Mouse (Mus musculus) lung, embryonic 15.5 days (tissue): ENCODE data around the gene Ccl12. TPM values are rescaled to one million over a fixed set of nuclear protein-coding genes. Genes with fewer than 3 reads are reported as not detected.
A peak's percentile ranks its signal among the peaks of the same experiment; 100 is the strongest.

Experiments
- ATAC-seq: fragments of 200-750 bp; cut with Nextera tagmentation; 2 replicates; pipeline ENCODE4 v1.8.0; 2017; ENCODE audit warnings: moderate number of reproducible peaks, borderline replicate concordance; ENCODE audit not compliant: low FRiP score, low TSS enrichment; ENCODE audit errors: extremely low read depth
- H3K27ac ChIP-seq: fragments of 300-500 bp; sonication (generic); 2 replicates; pipeline ENCODE4 v1.5.1; 2015; ENCODE audit warnings: moderate library complexity, mild to moderate bottlenecking, inconsistent platforms
- H3K27me3 ChIP-seq: fragments of 300-500 bp; sonication (generic); 2 replicates; pipeline ENCODE4 v1.6.1; 2015; ENCODE audit warnings: inconsistent platforms
- H3K36me3 ChIP-seq: fragments of 300-500 bp; sonication (generic); 2 replicates; pipeline ENCODE4 v1.6.1; 2015; ENCODE audit warnings: inconsistent platforms
- H3K4me1 ChIP-seq: fragments of 300-500 bp; sonication (generic); 2 replicates; pipeline ENCODE4 v1.6.1; 2015; ENCODE audit warnings: inconsistent platforms
- H3K4me2 ChIP-seq: fragments of 300-500 bp; sonication (generic); 2 replicates; pipeline ENCODE4 v1.6.1; 2015; ENCODE audit warnings: inconsistent platforms, mild to moderate bottlenecking, moderate library complexity
- H3K4me3 ChIP-seq: fragments of 300-500 bp; sonication (generic); 2 replicates; pipeline ENCODE4 v1.5.1; 2015; ENCODE audit warnings: mild to moderate bottlenecking, inconsistent platforms
- H3K9ac ChIP-seq: fragments of 300-500 bp; sonication (generic); 2 replicates; pipeline ENCODE4 v1.6.1; 2015; ENCODE audit warnings: inconsistent platforms
- H3K9me3 ChIP-seq: fragments of 300-500 bp; sonication (generic); 2 replicates; pipeline ENCODE4 v1.6.1; 2016; ENCODE audit warnings: inconsistent platforms
- WGBS: fragments of 180-500 bp; shearing (Covaris S2); methylation state at CpG from one replicate; pipeline ENCODE4 v1.1.7; 2015; 5-methylcytosine and 5-hydroxymethylcytosine counted together
- polyA plus RNA-seq: library from polyadenylated mRNA; unstranded; fragments of >200 nt; fragmentation: Nextera tagmentation; extraction: Ambion mirVana; gene quantifications from 2 replicates; pipeline ENCODE4 v1.2.1, GENCODE M21; 2015

The Ccl12 gene
- polyA plus RNA-seq, 1 experiment from 2014 or later, result 5.8 TPM

DNA sequence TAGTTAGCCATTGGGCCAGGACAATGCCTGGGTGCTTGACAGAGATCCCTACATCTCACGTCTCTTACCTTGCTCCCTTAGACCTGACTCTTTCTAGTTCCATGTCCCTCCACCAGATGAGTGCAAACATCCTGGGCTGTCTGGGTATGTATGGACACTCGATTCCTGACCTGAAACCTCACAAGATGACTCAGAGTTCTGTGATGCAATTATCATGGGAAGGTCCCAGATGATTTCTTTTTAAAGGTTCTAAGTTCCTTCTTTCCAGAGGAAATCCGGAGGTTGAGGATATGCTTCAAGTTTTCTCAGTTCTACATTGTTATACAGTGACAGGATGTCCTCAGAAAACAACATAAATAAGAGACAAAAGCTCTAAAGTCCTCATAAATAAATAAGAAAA is 20.8 kb upstream of the Ccl12 start:
- Histone ChIP-seq H3K4me2 (no peak overlapping the region), H3K9me3 (no peaks in the 10 kb centered on the region), H3K36me3 (no peaks in the 10 kb centered on the region), H3K4me3 (no peak overlapping the region), H3K27me3 (no peaks in the 10 kb centered on the region), H3K4me1 (no peaks in the 10 kb centered on the region), H3K9ac (no peak overlapping the region), H3K27ac (no peak overlapping the region)
- ATAC-seq, result no peak
- WGBS, result 61% methylated on average over 3 of the region's 3 CpGs

DNA sequence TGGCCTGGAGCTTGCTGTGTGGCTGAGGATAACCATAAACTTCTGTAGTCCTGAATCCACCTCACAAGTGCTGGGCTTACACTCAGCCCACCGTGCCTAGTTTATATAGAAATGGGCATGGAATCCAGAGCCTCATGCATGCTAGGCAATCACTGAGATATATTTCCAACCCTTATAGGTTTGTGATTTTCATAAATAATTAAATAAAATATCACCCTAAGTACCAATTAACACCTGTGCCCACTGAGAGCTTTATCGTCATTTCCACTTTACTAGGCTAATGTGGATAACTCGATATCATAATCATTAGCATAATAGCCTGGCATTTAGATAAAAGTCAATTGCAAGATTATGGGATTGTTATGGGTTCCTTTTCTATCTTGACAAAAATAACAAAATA is 17.3 kb upstream of the Ccl12 start:
- Histone ChIP-seq H3K4me2 (no peak overlapping the region), H3K36me3 (no peaks in the 10 kb centered on the region), H3K27me3 (no peaks in the 10 kb centered on the region), H3K27ac (no peak overlapping the region), H3K4me3 (no peak overlapping the region), H3K4me1 (no peaks in the 10 kb centered on the region), H3K9me3 (no peaks in the 10 kb centered on the region), H3K9ac (no peak overlapping the region)
- WGBS, result 91% methylated on average over 3 of the region's 3 CpGs
- no peak for ATAC-seq

DNA sequence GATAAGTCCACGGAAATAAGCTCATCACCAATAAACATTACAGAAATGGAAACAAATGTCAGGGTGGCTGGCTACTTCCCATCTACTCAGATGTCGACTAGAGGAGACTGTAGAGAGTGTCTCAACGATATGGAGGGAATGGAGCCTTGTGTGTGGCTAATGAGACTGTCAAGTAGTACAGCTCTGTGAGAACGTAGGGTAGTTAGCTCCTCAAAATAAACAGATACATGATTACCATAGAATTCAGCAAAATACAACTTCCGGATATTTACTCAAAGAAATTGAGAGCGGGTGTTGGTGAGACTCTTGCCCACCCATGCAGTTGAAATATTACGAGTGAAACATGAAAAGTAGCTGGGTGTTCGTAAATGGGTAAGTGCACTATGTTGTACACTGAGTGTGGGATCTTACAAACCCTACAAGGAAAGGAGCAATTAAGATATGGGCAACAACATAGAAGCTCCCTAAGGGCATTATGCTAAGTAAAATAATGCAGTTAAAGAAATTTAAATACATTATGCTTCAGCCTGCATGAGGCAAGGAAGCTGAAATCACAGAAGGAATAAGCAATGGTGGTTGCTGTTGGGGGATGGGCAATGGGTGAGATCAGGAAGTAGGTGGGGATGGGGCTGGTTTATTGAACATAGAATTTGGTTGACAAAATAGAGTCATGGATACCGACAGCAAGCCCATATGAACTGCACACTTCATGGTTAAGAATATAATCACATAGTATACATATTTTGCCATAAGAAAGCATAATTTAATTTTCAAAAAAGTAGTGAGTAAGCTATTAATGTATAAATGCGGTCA is 1.9 kb upstream of the Ccl12 start:
- Histone ChIP-seq H3K4me2 (no peak overlapping the region), H3K9ac (no peak overlapping the region), H3K36me3 (no peaks in the 10 kb centered on the region), H3K27me3 (no peaks in the 10 kb centered on the region), H3K9me3 (no peaks in the 10 kb centered on the region), H3K4me3 (no peak overlapping the region), H3K4me1 (no peaks in the 10 kb centered on the region), H3K27ac (peak overlapping the region; percentile 60)
- WGBS, result 46% methylated on average over 10 of the region's 10 CpGs
- ATAC-seq, result peak; percentile 96

DNA sequence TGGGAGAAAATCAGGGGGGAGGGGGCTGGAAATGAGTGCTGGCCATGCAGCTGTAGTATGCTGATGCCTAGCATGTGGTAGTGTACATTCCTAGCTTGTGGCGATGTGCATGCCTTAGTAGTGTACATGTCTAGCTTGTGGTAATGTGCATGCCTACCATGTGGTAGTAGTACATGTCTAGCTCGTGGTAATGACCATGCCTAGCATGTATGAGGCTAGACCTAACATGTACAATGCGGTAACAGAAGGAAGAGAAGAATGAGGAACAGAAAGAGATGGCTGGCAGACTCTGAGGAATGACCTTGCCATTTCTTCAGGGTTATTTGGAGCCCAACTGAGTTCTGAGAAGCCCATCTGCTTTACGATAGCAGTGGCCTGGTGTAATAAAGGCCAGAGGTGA is 558 bp upstream of the Ccl12 start:
- no peak for ATAC-seq
- Histone ChIP-seq H3K27me3 (no peaks in the 10 kb centered on the region), H3K4me1 (no peaks in the 10 kb centered on the region), H3K27ac (no peak overlapping the region; the same call in 1 of the 2 replicates), H3K4me3 (no peak overlapping the region), H3K4me2 (no peak overlapping the region), H3K9me3 (no peaks in the 10 kb centered on the region), H3K9ac (no peak overlapping the region), H3K36me3 (no peaks in the 10 kb centered on the region)
- WGBS, result 84% methylated on average over 4 of the region's 4 CpGs

DNA sequence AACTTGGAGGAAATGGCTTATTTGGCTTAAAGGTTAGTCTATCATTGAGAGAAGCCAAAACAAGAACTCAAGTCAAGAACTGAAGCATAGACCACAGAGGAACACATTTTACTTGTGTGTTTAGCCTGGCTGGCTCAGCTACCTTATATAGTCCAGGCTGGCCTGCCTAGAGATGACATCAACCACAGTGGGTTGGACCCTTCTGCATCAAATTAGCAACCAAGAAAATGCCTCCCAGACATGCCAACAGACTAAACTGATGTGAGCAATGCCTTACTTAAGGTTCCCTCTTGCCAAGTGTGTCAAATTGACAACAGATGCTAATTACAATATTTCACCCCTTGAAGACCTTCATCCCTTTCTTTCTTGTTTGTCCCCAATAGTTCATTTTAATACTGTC is 8.0 kb downstream of the Ccl12 start:
- no peak for ATAC-seq
- Histone ChIP-seq H3K9ac (no peak overlapping the region), H3K4me1 (no peaks in the 10 kb centered on the region), H3K4me3 (no peak overlapping the region), H3K9me3 (no peaks in the 10 kb centered on the region), H3K27ac (no peak overlapping the region), H3K36me3 (no peaks in the 10 kb centered on the region), H3K4me2 (no peak overlapping the region), H3K27me3 (no peaks in the 10 kb centered on the region)

DNA sequence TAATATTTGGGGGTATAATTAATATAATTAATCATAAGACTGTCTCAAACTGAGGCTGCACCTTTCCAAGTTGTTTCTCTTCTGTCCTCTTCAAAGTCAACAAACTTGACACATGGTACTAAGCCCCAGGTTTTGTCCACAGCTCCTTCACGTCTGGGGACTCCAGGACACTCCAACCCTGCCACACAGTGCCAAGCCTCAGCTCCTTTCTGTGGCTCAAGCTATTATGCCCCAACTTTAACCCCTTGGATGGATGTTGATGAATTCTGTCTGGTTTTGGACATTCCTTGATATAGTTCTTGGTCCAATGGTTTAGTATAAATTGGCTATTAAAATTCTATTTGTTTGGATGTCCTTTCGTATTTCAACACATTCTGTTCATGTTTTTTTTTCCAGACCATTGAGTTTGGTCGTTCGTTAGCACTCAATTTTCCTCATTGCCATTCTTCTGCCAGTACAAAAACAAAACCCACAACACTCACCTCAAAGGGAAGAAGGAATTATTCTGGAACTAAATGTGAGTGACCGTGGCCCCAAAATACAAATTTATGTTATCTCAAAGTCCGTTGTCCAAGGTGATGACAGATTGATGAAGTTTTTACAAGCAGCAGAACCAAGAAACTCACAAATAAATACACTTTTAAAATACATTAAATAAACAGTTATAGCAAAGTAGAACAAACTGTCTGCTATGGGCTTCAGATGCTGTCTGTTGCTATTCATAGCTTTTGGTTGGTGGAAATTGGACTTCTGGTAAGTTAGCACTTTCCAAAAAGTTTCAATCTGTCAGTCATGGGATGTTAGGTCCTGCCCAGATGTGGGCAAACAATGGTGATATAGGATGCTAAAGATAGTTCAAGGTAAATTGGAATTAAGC is 9.0 kb downstream of the Ccl12 start:
- no peak overlapping the region for H3K4me3 ChIP-seq
- peak overlapping the region; percentile 61; the same call in 1 of the 2 replicates for H3K27ac ChIP-seq
- H3K36me3 ChIP-seq, result no peaks in the 10 kb centered on the region
- no peaks in the 10 kb centered on the region for H3K4me1 ChIP-seq
- ATAC-seq, result peak; percentile 69
- WGBS, result 28% methylated on average over 6 of the region's 6 CpGs
- H3K9me3 ChIP-seq, result no peaks in the 10 kb centered on the region
- H3K9ac ChIP-seq, result no peak overlapping the region
- H3K4me2 ChIP-seq, result no peak overlapping the region
- no peaks in the 10 kb centered on the region for H3K27me3 ChIP-seq

DNA sequence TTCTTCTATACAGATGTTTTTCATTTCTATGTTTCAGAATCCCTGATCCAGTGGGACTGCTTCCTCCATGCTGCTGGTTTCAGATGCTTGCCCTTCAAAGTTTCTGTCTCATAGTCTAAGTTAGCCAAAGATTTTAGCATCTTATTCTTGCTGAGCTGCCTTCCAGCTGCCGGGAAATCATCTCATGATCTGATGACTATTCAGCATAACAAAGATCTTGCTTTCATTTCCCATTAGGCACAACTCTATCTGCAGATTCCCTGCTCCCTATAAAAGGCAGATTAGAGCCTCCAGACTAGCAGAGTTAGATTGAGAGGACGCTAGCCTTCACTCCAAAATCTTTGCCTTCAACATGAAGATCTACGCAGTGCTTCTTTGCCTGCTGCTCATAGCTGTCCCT is 13.2 kb downstream of the Ccl12 start, which contains the start of gene Ccl8:
Ccl8 (plus strand) TSS at position 301 of the 400 bp plus-strand sequence.
- no peaks in the 10 kb centered on the region for H3K36me3 ChIP-seq
- ATAC-seq, result no peak
- H3K4me2 ChIP-seq, result no peak within 1 kb of the TSS
- no peaks in the 10 kb centered on the region for H3K4me1 ChIP-seq
- H3K9ac ChIP-seq, result no peak within 1 kb of the TSS
- no peaks in the 10 kb centered on the region for H3K9me3 ChIP-seq
- H3K27ac ChIP-seq, result no peak within 1 kb of the TSS
- no peaks in the 10 kb centered on the region for H3K27me3 ChIP-seq
- 77% methylated on average over 3 of the region's 3 CpGs for WGBS
- no peak within 1 kb of the TSS for H3K4me3 ChIP-seq

DNA sequence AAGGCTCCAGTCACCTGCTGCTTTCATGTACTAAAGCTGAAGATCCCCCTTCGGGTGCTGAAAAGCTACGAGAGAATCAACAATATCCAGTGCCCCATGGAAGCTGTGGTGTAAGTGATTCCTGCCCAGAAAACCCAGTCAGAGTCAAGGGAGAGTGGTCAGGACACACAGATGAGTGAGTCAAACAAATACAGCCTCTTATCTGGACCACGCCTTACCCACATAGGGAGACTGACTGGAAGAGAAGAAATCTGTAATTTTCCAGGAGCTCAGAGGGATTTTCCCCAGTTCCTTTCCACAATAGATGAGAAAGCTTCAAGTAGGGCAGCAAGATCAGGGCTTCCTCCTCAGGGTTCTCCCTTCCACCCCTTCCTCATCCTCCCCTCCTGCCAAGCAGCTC is 14.4 kb downstream of the Ccl12 start:
- Histone ChIP-seq H3K36me3 (no peaks in the 10 kb centered on the region), H3K4me2 (no peak overlapping the region), H3K27ac (no peak overlapping the region), H3K4me3 (no peak overlapping the region), H3K9ac (no peak overlapping the region), H3K9me3 (no peaks in the 10 kb centered on the region), H3K4me1 (no peaks in the 10 kb centered on the region), H3K27me3 (no peaks in the 10 kb centered on the region)
- WGBS, result 87% methylated on average over 3 of the region's 3 CpGs
- no peak for ATAC-seq

DNA sequence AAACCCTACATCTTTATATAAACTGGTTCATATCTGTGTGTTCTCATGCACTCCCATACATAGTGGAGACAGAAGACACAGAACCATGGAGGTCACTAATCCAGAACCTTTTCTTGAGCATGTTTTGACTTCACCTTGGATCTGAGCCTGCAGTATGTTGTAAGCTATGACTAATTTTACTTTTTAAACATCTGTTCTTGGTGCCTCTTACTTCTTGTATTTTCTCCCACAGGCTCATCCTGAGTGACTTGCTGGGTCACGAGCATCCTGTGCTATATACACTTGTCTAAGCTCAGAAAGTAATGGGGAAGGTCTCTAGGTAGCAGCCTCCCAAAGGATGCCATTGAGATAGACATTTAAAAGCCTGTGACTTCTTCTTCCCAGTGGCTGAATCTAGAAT is 31.3 kb downstream of the Ccl12 start:
- Histone ChIP-seq H3K4me1 (no peaks in the 10 kb centered on the region), H3K27me3 (no peaks in the 10 kb centered on the region), H3K9me3 (no peaks in the 10 kb centered on the region), H3K27ac (no peak overlapping the region), H3K4me3 (no peak overlapping the region), H3K9ac (no peak overlapping the region), H3K36me3 (no peaks in the 10 kb centered on the region), H3K4me2 (no peak overlapping the region)
- 63% methylated on average over 1 of the region's 1 CpGs for WGBS
- ATAC-seq, result no peak

DNA sequence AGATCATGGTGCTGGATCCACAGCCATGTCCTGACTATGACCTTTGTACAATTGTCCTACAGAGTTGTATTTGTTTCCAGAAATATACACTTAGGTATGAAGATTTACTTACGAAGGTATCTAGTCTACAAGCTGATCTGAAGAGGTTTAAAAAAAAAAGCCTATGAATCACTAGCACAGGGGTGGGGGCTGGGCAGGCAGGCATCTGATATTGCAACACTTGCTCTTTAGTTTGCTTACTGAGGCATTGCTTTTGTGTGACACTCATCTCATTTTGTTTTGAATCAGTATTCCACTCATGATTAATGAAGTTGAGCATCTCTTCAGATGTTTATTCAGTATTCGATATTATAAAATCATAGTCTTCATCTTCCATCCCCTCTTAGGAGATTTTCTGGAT is 34.6 kb downstream of the Ccl12 start:
- no peak overlapping the region for H3K4me2 ChIP-seq
- H3K4me3 ChIP-seq, result no peak overlapping the region
- no peak for ATAC-seq
- peaks cover 20% of the 10 kb centered on the region for H3K4me1 ChIP-seq
- H3K27ac ChIP-seq, result no peak overlapping the region
- H3K9me3 ChIP-seq, result no peaks in the 10 kb centered on the region
- no peak overlapping the region for H3K9ac ChIP-seq
- 85% methylated on average over 2 of the region's 2 CpGs for WGBS
- H3K27me3 ChIP-seq, result no peaks in the 10 kb centered on the region
- H3K36me3 ChIP-seq, result no peaks in the 10 kb centered on the region

DNA sequence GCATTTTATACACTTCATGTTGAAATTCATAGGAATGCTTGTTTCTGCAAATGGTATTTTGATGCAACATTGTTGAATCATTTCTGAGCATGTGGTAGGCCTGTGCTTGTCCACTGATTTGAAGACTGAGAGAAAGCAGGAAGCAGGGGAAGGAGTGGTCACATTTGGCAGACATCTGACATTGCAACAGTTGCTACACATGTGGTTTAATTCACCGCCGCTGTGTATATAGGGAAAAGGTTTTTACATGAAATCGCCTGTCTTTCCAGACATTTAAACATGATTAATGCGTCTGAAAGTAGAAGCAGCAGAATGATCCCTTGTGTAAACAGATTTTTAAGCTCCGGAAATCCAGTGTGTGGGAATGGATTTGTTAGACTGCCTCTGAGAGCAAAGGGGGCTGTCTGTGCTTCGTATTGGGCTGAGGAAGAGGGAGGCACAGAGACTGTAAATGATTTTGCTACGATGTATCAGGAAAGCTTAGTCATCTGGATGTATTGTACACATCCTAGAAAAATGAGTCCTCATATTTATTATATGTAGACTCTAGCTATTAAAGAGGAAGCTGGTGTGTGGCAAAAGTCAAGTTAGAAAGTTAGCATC is 37.9 kb downstream of the Ccl12 start:
- H3K4me3 ChIP-seq, result no peak overlapping the region
- H3K9ac ChIP-seq, result no peak overlapping the region
- H3K36me3 ChIP-seq, result no peaks in the 10 kb centered on the region
- H3K9me3 ChIP-seq, result no peaks in the 10 kb centered on the region
- H3K27me3 ChIP-seq, result no peaks in the 10 kb centered on the region
- peaks cover 20% of the 10 kb centered on the region for H3K4me1 ChIP-seq
- peak overlapping the region; percentile 69 for H3K27ac ChIP-seq
- ATAC-seq, result peak; percentile 96
- WGBS, result 24% methylated on average over 7 of the region's 7 CpGs
- H3K4me2 ChIP-seq, result no peak overlapping the region
